Mouse (Mus musculus): Measurements from ENCODE around the gene Fntb. TPM values are rescaled to one million over a fixed set of nuclear protein-coding genes. Genes with fewer than 3 reads are reported as not detected.
"Not testable (repeated sequence)": the region's sequence is repeated elsewhere in the genome, so short reads cannot be mapped to it uniquely, and the experiment has no call there.

Gene Fntb
- polyA plus RNA-seq, 1 experiment from 2014 or later, result 26.0 TPM

DNA sequence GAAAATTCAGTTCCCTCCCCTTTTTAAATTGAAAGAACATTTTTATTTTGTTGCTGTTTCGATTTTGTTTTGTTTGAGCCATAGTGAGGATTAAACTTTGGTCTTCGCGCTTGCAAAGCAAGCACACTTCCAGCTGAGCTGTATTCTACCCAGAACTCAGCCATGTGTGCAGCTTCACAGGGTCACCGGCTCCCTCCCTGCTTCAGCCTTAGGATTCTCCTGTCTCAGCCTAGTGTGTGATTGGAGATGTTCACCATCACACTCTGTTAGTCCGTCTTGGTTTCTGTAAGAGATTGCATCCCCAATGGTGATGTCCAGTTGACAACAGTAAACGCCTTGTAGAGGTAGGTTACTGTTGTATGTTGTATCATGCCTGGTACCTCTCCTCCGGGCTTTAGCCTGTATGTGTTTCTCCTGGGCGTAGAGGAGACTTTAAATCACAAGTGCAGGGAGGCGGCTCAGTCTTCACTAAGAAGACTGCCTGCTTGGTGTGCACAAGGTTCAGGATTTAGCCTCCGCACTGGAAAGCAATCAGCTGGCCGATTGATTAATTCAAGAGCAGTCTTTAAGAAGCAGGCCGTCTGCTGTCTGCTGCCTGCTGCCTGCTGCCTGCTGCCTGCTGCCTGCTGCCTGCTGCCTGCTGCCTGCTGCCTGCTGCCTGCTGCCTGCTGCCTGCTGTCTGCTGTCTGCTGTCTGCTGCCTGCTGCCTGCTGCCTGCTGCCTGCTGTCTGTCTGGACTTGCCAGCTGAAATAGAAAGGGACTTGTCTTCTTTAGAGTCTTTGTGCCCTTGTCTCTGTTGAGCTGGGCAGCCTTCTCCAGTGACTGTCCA, 15.5 kb downstream of the Fntb start:
- ATAC-seq (replicated peaks; ENCODE audit: extremely low read depth, insufficient read depth, low FRiP score), result no peak
- Histone ChIP-seq H3K4me3 (ENCODE audit: low read length) (no peak overlapping the region), H3K4me1 (ENCODE audit: control insufficient read depth, insufficient read depth, low read length) (peaks cover 11% of the 10 kb centered on the region), H3K9ac (ENCODE audit: low read length) (no peak overlapping the region), H3K27me3 (ENCODE audit: control insufficient read depth, insufficient read depth, low read length) (no peaks in the 10 kb centered on the region), H3K9me3 (replicated peaks; ENCODE audit: control insufficient read depth, low read length) (0 out of 2 replicates have a peak, but pooled peaks cover 3% of the 10 kb centered on the region), H3K36me3 (ENCODE audit: control insufficient read depth, insufficient read depth) (peaks cover 9% of the 10 kb centered on the region), H3K27ac (ENCODE audit: low read length) (peak overlapping the region; percentile 23; the same call in 1 of the 2 replicates), H3K4me2 (ENCODE audit: low read depth, low read length) (no peak overlapping the region)
- WGBS, result 77% methylated on average over 12 of the region's 12 CpGs

DNA sequence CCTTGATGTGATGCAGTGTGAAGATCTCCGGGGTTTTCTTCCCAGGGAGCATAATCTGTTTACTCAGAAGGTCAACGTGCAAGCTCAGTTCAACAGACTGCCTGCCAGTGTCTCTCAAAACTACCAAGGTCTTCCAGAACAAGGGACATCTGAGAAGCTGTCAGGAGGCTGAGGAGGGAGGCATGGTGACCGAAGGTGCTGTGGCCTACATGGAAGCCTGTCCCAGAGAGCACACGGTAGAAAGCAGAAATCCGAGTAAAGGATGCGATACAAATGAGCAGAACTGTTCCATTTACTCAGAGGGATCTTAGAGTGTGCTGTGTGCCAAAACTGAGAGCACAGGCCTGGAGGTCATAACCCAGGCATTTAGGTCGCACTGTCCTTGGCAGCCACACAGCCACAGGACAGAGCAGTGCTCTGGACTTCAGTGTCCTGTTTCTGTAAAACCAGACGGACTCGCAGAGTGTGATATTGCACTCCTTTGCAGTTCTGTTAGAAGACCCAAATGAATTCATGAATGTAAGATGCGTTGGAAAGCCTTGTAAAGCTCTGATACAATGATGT, 18.7 kb downstream of the Fntb start:
- 40% methylated on average over 10 of the region's 10 CpGs for WGBS
- no peaks in the 10 kb centered on the region for H3K27me3 ChIP-seq (ENCODE audit: control insufficient read depth, insufficient read depth, low read length)
- peak overlapping the region; percentile 2 for H3K27ac ChIP-seq (ENCODE audit: low read length)
- H3K9ac ChIP-seq (ENCODE audit: low read length), result no peak overlapping the region
- no peaks in the 10 kb centered on the region for H3K9me3 ChIP-seq (replicated peaks; ENCODE audit: control insufficient read depth, low read length)
- H3K4me1 ChIP-seq (ENCODE audit: control insufficient read depth, insufficient read depth, low read length), result peaks cover 16% of the 10 kb centered on the region
- H3K36me3 ChIP-seq (ENCODE audit: control insufficient read depth, insufficient read depth), result no peaks in the 10 kb centered on the region
- H3K4me3 ChIP-seq (ENCODE audit: low read length), result no peak overlapping the region
- no peak for ATAC-seq (replicated peaks; ENCODE audit: extremely low read depth, insufficient read depth, low FRiP score)
- no peak overlapping the region for H3K4me2 ChIP-seq (ENCODE audit: low read depth, low read length)

DNA sequence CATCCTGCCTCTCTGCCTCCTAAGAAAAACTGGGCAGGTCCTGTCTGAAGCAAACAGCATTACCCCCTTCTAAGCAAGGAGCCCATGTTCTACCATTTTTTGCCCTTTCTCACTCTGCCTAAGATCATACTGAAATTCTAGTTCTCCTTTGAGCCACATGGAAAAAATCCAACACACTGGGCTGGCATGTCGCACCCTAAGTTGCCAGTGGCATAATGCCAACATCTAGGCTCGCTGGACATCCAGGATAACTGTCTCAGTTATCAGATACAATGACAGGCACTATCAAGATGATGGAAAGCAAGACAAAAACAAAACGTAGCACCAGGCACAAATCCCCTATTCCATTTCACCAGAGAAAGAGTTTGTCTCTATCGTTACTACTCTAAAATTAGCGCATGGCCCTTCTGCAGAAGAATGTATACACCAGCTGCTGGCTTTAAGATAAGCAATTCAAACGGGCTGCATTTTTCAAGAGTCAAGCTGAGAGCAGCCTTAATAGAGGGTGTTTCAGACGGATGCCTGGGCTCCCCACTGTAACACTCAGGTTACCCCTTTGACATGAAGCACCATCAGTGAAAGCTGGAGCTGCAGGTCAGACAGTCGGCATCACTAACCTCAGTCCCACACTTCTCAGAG, 25.2 kb downstream of the Fntb start:
- peak; percentile 85 for ATAC-seq (replicated peaks; ENCODE audit: extremely low read depth, insufficient read depth, low FRiP score)
- H3K9me3 ChIP-seq (replicated peaks; ENCODE audit: control insufficient read depth, low read length), result no peaks in the 10 kb centered on the region
- H3K9ac ChIP-seq (ENCODE audit: low read length), result peak overlapping the region; percentile 34
- H3K4me1 ChIP-seq (ENCODE audit: control insufficient read depth, insufficient read depth, low read length), result peaks cover 23% of the 10 kb centered on the region
- no peaks in the 10 kb centered on the region for H3K27me3 ChIP-seq (ENCODE audit: control insufficient read depth, insufficient read depth, low read length)
- no peak overlapping the region for H3K4me3 ChIP-seq (ENCODE audit: low read length)
- 10% methylated on average over 8 of the region's 8 CpGs for WGBS
- H3K36me3 ChIP-seq (ENCODE audit: control insufficient read depth, insufficient read depth), result no peaks in the 10 kb centered on the region
- H3K27ac ChIP-seq (ENCODE audit: low read length), result peak overlapping the region; percentile 90
- peak overlapping the region; percentile 52 for H3K4me2 ChIP-seq (ENCODE audit: low read depth, low read length)

DNA sequence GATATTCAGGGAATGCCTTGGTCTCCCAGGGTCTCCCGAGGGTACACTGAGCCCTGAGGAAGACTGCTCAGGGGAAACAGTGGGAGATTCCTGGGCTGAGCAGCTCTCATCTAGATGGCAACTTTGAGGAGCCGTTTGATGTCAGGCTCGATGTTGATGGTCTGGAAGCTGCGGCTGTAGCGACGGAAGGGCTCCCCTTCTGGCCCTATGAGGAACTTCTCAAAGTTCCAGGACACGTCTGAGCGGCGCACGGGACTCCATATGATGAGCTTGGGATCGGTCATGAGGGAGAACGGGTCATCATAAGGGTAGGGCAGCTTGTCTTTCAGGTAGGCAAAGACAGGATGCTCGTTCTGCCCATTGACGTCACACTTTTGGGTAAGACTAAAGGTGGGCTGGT, 27.2 kb downstream of the Fntb start:
- not testable (repeated sequence) for H3K9ac ChIP-seq (ENCODE audit: low read length); H3K4me3 ChIP-seq (ENCODE audit: low read length); ATAC-seq (replicated peaks; ENCODE audit: extremely low read depth, insufficient read depth, low FRiP score); H3K36me3 ChIP-seq (ENCODE audit: control insufficient read depth, insufficient read depth); H3K27me3 ChIP-seq (ENCODE audit: control insufficient read depth, insufficient read depth, low read length); H3K27ac ChIP-seq (ENCODE audit: low read length); H3K4me2 ChIP-seq (ENCODE audit: low read depth, low read length); H3K9me3 ChIP-seq (replicated peaks; ENCODE audit: control insufficient read depth, low read length)
- peaks cover 23% of the 10 kb centered on the region for H3K4me1 ChIP-seq (ENCODE audit: control insufficient read depth, insufficient read depth, low read length)
- 45% methylated on average over 14 of the region's 14 CpGs for WGBS

DNA sequence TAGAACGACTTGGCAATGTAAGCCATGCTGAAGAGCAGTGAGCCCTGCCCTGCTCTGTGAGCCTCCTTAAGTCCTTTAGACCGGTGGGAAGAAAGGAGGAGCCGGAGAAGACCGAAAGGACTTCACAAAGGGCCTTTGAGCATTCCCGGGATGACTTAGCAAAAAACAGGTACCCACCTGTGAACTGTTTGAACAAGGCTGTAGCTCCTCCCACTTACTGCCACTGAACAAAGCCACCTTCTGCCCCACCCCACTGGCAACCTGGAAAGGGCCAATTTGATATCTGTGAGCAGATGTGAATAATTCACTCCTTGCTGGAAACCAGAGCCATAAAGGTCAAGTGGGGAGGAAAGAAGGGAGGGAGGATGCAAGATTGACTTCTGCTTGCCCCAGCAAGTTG, 30.0 kb downstream of the Fntb start, which contains the start of gene Gpx2:
Gene Gpx2, minus strand, starts transcription at position 205 of the 400 bp plus-strand sequence.
- WGBS, result 85% methylated on average over 5 of the region's 5 CpGs
- peaks cover 10% of the 10 kb centered on the region for H3K4me1 ChIP-seq (ENCODE audit: control insufficient read depth, insufficient read depth, low read length)
- no peaks in the 10 kb centered on the region for H3K27me3 ChIP-seq (ENCODE audit: control insufficient read depth, insufficient read depth, low read length)
- H3K4me3 ChIP-seq (ENCODE audit: low read length), result no peak within 1 kb of the TSS
- no peaks in the 10 kb centered on the region for H3K36me3 ChIP-seq (ENCODE audit: control insufficient read depth, insufficient read depth)
- no peaks in the 10 kb centered on the region for H3K9me3 ChIP-seq (replicated peaks; ENCODE audit: control insufficient read depth, low read length)
- ATAC-seq (replicated peaks; ENCODE audit: extremely low read depth, insufficient read depth, low FRiP score), result no peak
- H3K4me2 ChIP-seq (ENCODE audit: low read depth, low read length), result no peak within 1 kb of the TSS
- H3K9ac ChIP-seq (ENCODE audit: low read length), result no peak within 1 kb of the TSS
- H3K27ac ChIP-seq (ENCODE audit: low read length), result no peak within 1 kb of the TSS

DNA sequence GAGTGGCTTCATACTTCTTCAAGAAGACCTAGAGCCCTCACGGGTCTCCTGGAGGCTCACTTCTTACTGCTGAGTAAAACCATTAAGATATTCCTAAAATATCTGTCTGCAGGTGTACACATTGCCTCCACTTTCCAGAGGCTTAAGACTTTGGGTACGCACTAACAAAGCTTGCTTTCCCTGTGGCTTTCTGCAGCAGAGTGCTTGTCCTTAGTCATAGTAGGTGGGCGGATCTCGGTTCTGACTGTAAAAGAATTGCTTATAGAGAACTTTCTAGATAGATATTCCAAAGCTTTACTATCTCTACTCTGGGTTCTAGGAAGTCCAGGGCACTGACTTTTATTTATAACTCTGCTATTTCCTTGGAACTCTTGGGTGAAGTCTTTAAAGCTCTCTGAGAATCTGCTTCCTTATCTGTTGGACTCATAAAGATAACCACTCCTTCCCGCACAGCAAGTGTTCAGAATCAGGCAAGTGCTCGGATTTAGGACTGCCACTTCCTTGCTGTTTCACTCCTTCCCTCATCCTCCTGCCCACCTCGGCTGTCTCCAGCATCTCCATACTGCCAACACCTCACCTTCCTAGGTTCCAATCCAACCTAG, 31.6 kb downstream of the Fntb start:
- Histone ChIP-seq H3K4me1 (ENCODE audit: control insufficient read depth, insufficient read depth, low read length) (no peaks in the 10 kb centered on the region), H3K4me3 (ENCODE audit: low read length) (no peak overlapping the region), H3K4me2 (ENCODE audit: low read depth, low read length) (no peak overlapping the region), H3K27me3 (ENCODE audit: control insufficient read depth, insufficient read depth, low read length) (no peaks in the 10 kb centered on the region), H3K36me3 (ENCODE audit: control insufficient read depth, insufficient read depth) (no peaks in the 10 kb centered on the region), H3K9me3 (replicated peaks; ENCODE audit: control insufficient read depth, low read length) (no peaks in the 10 kb centered on the region), H3K9ac (ENCODE audit: low read length) (no peak overlapping the region), H3K27ac (ENCODE audit: low read length) (no peak overlapping the region)
- ATAC-seq (replicated peaks; ENCODE audit: extremely low read depth, insufficient read depth, low FRiP score), result no peak
- whole genome bisulfite sequencing, result 68% methylated on average over 7 of the region's 7 CpGs

DNA sequence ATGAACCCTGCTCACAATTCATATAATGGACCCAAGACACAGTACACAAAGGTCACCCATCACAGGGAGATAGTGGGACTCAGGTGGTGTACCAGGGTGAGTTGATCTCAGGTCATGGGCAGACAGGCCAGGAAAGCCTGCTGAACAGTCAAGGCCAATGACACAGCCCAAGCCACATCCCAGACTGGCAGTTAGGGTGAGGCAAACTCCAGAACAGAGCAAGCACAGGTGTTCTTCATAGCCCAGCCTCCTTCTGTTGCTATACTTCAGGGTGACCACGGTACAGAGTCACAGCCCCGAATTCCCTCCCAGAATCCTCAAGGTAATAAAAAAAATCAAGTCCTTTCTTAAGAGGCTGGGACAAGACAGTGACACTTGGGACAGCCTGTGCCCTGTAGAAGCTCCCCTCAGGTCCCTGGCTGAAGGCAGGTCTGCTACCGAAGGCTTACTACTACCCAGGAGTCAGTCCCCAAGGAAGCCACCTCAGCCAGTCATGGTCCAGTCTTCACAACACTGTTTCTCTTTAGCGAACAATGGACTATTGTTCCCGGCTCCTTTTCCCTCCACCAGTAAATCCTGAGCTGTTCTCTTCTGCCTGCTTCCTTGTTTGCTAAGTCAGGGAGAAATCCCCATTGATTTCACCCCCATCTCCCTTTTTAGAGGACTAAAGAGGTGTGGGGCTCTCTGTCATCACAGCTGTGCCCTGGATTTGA, 32.8 kb downstream of the Fntb start:
- H3K9me3 ChIP-seq (replicated peaks; ENCODE audit: control insufficient read depth, low read length), result no peaks in the 10 kb centered on the region
- H3K36me3 ChIP-seq (ENCODE audit: control insufficient read depth, insufficient read depth), result no peaks in the 10 kb centered on the region
- H3K27ac ChIP-seq (ENCODE audit: low read length), result no peak overlapping the region
- H3K4me1 ChIP-seq (ENCODE audit: control insufficient read depth, insufficient read depth, low read length), result peaks cover 4% of the 10 kb centered on the region; the same call in 1 of the 2 replicates
- H3K4me2 ChIP-seq (ENCODE audit: low read depth, low read length), result no peak overlapping the region
- no peak overlapping the region for H3K4me3 ChIP-seq (ENCODE audit: low read length)
- ATAC-seq (replicated peaks; ENCODE audit: extremely low read depth, insufficient read depth, low FRiP score), result no peak
- H3K27me3 ChIP-seq (ENCODE audit: control insufficient read depth, insufficient read depth, low read length), result no peaks in the 10 kb centered on the region
- H3K9ac ChIP-seq (ENCODE audit: low read length), result no peak overlapping the region
- 71% methylated on average over 5 of the region's 5 CpGs for WGBS

DNA sequence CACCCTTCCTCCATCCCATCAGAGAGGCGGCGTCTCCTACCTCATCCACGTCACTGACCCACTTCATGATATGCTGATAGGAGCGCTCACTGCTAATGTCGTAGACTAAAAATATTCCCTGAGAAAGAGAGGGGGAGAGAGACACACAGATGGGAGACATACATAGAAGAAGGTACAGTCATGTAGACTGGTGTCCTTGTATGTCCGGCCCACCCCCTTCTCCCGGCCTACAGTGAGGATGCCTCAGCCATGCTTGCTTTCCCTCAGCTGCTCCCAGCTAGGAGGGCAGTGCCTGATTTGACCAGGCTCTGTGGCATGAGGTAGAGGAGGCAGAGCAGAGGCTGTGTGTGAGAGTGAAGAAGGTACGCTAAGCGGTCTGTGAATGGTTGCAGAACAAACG, 37.6 kb downstream of the Fntb start:
- no peaks in the 10 kb centered on the region for H3K36me3 ChIP-seq (ENCODE audit: control insufficient read depth, insufficient read depth)
- peaks cover 5% of the 10 kb centered on the region; the same call in 1 of the 2 replicates for H3K4me1 ChIP-seq (ENCODE audit: control insufficient read depth, insufficient read depth, low read length)
- no peaks in the 10 kb centered on the region for H3K9me3 ChIP-seq (replicated peaks; ENCODE audit: control insufficient read depth, low read length)
- ATAC-seq (replicated peaks; ENCODE audit: extremely low read depth, insufficient read depth, low FRiP score), result no peak
- no peak overlapping the region for H3K27ac ChIP-seq (ENCODE audit: low read length)
- H3K27me3 ChIP-seq (ENCODE audit: control insufficient read depth, insufficient read depth, low read length), result no peaks in the 10 kb centered on the region
- WGBS, result 67% methylated on average over 10 of the region's 10 CpGs
- H3K9ac ChIP-seq (ENCODE audit: low read length), result no peak overlapping the region
- no peak overlapping the region for H3K4me3 ChIP-seq (ENCODE audit: low read length)
- no peak overlapping the region for H3K4me2 ChIP-seq (ENCODE audit: low read depth, low read length)

All from heart, embryonic 16.5 days (tissue).